Mouse (Mus musculus): ENCODE results near the gene Btbd3. TPM values are rescaled to one million over a fixed set of nuclear protein-coding genes. Genes with fewer than 3 reads are reported as not detected.

Gene Btbd3
- polyA plus RNA-seq, 1 experiment from 2014 or later = 1.5 TPM

GRCm38 (mm10) chr2:138262885-138263284 is 6.5 kb downstream of the Btbd3 start:
- H3K27me3 ChIP-seq = no peaks in the 10 kb centered on the region

DNA sequence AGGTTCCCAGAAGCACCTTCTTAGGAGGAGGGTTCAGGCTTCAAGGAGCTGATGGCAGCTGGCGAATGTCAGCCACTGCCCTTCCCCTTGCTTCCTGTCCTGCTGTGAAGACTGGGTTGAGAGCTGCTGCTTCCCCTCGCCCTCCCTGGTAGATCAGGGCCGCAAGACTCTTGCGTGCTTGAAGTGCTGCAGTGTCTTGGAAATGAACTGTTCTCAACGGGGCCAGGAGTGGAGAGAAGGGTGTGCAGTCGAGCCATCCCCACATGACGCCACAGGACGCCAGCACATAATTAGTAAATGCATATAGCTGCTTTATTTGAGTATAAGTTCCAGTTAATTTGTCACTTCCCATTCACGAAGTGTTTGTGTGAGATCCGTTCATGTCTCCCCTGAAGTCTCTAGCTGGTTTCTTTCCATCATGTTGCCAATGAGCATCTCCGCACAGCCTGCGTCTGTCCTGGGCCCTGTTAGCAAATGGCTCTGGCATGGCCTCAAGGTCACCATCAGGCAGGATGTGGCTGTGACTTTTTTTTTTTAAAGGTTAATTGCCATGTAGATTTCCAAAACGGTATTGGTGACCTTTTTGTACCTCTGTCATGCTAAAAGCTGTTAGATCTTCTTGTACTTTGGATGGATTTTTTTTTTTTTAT is 9.1 kb downstream of the Btbd3 start:
- H3K4me1 ChIP-seq (replicated peaks) = peaks cover 30% of the 10 kb centered on the region
- no peak overlapping the region for H3K9ac ChIP-seq
- no peak overlapping the region for H3K4me2 ChIP-seq
- H3K4me3 ChIP-seq (replicated peaks) = no peak overlapping the region
- no peak for ATAC-seq (ENCODE audit: insufficient read depth)
- no peaks in the 10 kb centered on the region for H3K36me3 ChIP-seq (replicated peaks)
- H3K27me3 ChIP-seq = no peaks in the 10 kb centered on the region
- H3K9me3 ChIP-seq (replicated peaks) = no peaks in the 10 kb centered on the region
- no peak overlapping the region for H3K27ac ChIP-seq (replicated peaks)
- 16% methylated on average over 13 of the region's 13 CpGs for WGBS (ENCODE audit: insufficient replicate concordance)

More at GRCm38 (mm10) chr2:138262885-138263284, 6.5 kb downstream of the Btbd3 start:
- H3K4me3 ChIP-seq (replicated peaks) = no peak overlapping the region
- H3K4me1 ChIP-seq (replicated peaks) = peaks cover 31% of the 10 kb centered on the region
- H3K9me3 ChIP-seq (replicated peaks) = no peaks in the 10 kb centered on the region
- no peak overlapping the region for H3K27ac ChIP-seq (replicated peaks)
- H3K9ac ChIP-seq = no peak overlapping the region
- ATAC-seq (ENCODE audit: insufficient read depth) = no peak
- no peak overlapping the region for H3K4me2 ChIP-seq
- no peaks in the 10 kb centered on the region for H3K36me3 ChIP-seq (replicated peaks)
- WGBS (ENCODE audit: insufficient replicate concordance) = 47% methylated on average over 11 of the region's 11 CpGs

DNA sequence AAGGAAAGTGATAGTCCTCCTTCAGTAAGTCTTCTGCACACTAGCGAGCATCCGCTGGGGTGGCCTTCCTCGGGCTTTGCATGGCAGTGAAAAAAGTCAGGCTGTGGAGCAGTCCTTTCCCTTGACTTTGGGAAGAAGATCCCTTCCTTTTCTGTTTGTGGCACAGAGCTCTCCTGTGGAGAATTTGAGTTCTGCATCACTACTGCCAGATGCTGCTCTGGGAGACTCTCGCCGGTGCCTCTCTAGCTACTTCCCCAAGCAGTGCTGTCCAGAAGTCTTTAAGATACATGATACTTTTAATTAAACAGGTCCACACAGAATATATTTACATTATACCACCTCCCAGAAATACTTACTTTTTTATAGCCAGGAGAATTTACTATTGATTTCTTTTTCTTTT is 10.3 kb downstream of the Btbd3 start:
- Histone ChIP-seq H3K4me3 (replicated peaks) (no peak overlapping the region), H3K9ac (no peak overlapping the region), H3K9me3 (replicated peaks) (no peaks in the 10 kb centered on the region), H3K4me1 (replicated peaks) (peaks cover 30% of the 10 kb centered on the region), H3K4me2 (no peak overlapping the region), H3K36me3 (replicated peaks) (no peaks in the 10 kb centered on the region), H3K27me3 (no peaks in the 10 kb centered on the region), H3K27ac (replicated peaks) (no peak overlapping the region)
- ATAC-seq (ENCODE audit: insufficient read depth) = no peak
- 47% methylated on average over 5 of the region's 5 CpGs for WGBS (ENCODE audit: insufficient replicate concordance)

GRCm38 (mm10) chr2:138267852-138268513 is 11.6 kb downstream of the Btbd3 start:
- no peaks in the 10 kb centered on the region for H3K27me3 ChIP-seq
- WGBS (ENCODE audit: insufficient replicate concordance) = 45% methylated on average over 4 of the region's 4 CpGs
- peaks cover 24% of the 10 kb centered on the region for H3K4me1 ChIP-seq (replicated peaks)
- H3K36me3 ChIP-seq (replicated peaks) = no peaks in the 10 kb centered on the region
- ATAC-seq (ENCODE audit: insufficient read depth) = peak; percentile 47
- 0 out of 2 replicates have a peak overlapping the region, but pooled peaks have one; percentile 2 for H3K4me2 ChIP-seq
- H3K4me3 ChIP-seq (replicated peaks) = no peak overlapping the region
- H3K27ac ChIP-seq (replicated peaks) = no peak overlapping the region
- H3K9me3 ChIP-seq (replicated peaks) = no peaks in the 10 kb centered on the region
- no peak overlapping the region for H3K9ac ChIP-seq

DNA sequence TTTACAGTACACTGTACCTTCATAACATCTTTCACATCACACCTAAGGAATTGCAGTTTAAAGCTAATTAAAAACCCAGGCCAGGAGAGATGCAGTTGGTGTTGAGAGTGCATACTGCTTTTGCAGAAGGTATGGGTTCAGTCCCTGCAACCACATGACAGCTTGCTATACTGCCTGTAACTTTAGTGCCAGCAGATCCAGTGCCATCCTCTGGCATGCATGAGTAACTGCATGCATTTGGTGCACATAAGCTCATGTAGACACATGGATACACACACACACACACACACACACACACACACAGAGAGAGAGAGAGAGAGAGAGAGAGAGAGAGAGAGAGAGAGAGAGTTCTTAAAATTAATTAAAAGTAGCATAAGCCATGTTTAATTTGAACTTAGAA is 13.0 kb downstream of the Btbd3 start:
- Histone ChIP-seq H3K27ac (replicated peaks) (no peak overlapping the region), H3K27me3 (no peaks in the 10 kb centered on the region), H3K4me3 (replicated peaks) (no peak overlapping the region), H3K9ac (no peak overlapping the region), H3K4me2 (no peak overlapping the region), H3K9me3 (replicated peaks) (no peaks in the 10 kb centered on the region), H3K4me1 (replicated peaks) (peaks cover 25% of the 10 kb centered on the region), H3K36me3 (replicated peaks) (no peaks in the 10 kb centered on the region)
- no peak for ATAC-seq (ENCODE audit: insufficient read depth)

- H3K4me2 ChIP-seq = no peak overlapping the region
- H3K4me1 ChIP-seq (replicated peaks) = 0 out of 2 replicates have a peak, but pooled peaks cover 5% of the 10 kb centered on the region
- no peak overlapping the region for H3K4me3 ChIP-seq (replicated peaks)
- H3K27ac ChIP-seq (replicated peaks) = no peak overlapping the region
- no peak overlapping the region for H3K9ac ChIP-seq
- 65% methylated on average over 9 of the region's 9 CpGs for WGBS (ENCODE audit: insufficient replicate concordance)
- no peaks in the 10 kb centered on the region for H3K27me3 ChIP-seq
- H3K9me3 ChIP-seq (replicated peaks) = no peaks in the 10 kb centered on the region
- ATAC-seq (ENCODE audit: insufficient read depth) = no peak
- H3K36me3 ChIP-seq (replicated peaks) = no peaks in the 10 kb centered on the region
These were observed 17.2 kb downstream of the Btbd3 start for GRCm38 (mm10) chr2:138273404-138274073.

DNA sequence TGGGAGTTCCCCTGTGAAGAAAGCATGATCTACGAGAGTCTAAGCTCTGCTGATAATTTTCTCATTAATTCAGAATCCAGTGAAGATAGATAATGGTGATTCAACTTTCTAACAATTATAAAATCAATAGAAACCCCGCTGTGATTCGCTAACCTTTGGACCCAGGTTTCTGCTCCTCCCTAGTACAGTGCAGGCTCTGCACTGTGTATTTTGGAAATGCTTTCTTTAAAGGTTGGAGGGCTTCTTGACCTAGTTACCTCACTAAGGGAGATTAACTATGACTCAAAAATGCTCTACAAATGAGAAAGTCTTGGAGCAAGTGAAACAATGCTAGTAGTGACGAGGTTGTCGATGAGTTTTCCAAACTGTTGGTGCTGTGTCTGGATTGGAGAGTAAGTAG is 17.7 kb downstream of the Btbd3 start:
- H3K4me1 ChIP-seq (replicated peaks) = peaks cover 5% of the 10 kb centered on the region; the same call in 1 of the 2 replicates
- 61% methylated on average over 5 of the region's 5 CpGs for WGBS (ENCODE audit: insufficient replicate concordance)
- no peaks in the 10 kb centered on the region for H3K9me3 ChIP-seq (replicated peaks)
- no peaks in the 10 kb centered on the region for H3K36me3 ChIP-seq (replicated peaks)
- no peak overlapping the region for H3K4me3 ChIP-seq (replicated peaks)
- no peak overlapping the region for H3K9ac ChIP-seq
- ATAC-seq (ENCODE audit: insufficient read depth) = peak; percentile 44; the same call in 1 of the 2 replicates
- no peaks in the 10 kb centered on the region for H3K27me3 ChIP-seq
- H3K4me2 ChIP-seq = no peak overlapping the region; the same call in 1 of the 2 replicates
- no peak overlapping the region for H3K27ac ChIP-seq (replicated peaks)

- no peak overlapping the region for H3K9ac ChIP-seq
- H3K4me2 ChIP-seq = peak overlapping the region; percentile 39
- ATAC-seq (ENCODE audit: insufficient read depth) = peak; percentile 57; the same call in 1 of the 2 replicates
- no peaks in the 10 kb centered on the region for H3K36me3 ChIP-seq (replicated peaks)
- no peaks in the 10 kb centered on the region for H3K9me3 ChIP-seq (replicated peaks)
- H3K4me1 ChIP-seq (replicated peaks) = peaks cover 5% of the 10 kb centered on the region; the same call in 1 of the 2 replicates
- peak overlapping the region; percentile 30 for H3K4me3 ChIP-seq (replicated peaks)
- 35% methylated on average over 17 of the region's 17 CpGs for WGBS (ENCODE audit: insufficient replicate concordance)
- no peak overlapping the region for H3K27ac ChIP-seq (replicated peaks)
- H3K27me3 ChIP-seq = no peaks in the 10 kb centered on the region
These were observed 21.7 kb downstream of the Btbd3 start for GRCm38 (mm10) chr2:138277842-138278691.

- no peak overlapping the region for H3K27ac ChIP-seq (replicated peaks)
- WGBS (ENCODE audit: insufficient replicate concordance) = 72% methylated on average over 15 of the region's 15 CpGs
- no peaks in the 10 kb centered on the region for H3K36me3 ChIP-seq (replicated peaks)
- no peaks in the 10 kb centered on the region for H3K9me3 ChIP-seq (replicated peaks)
- H3K4me1 ChIP-seq (replicated peaks) = no peaks in the 10 kb centered on the region; the same call in 1 of the 2 replicates
- no peak overlapping the region for H3K9ac ChIP-seq
- H3K4me2 ChIP-seq = peak overlapping the region; percentile 39
- H3K4me3 ChIP-seq (replicated peaks) = peak overlapping the region; percentile 30
- H3K27me3 ChIP-seq = no peaks in the 10 kb centered on the region
- no peak for ATAC-seq (ENCODE audit: insufficient read depth)
These were observed 22.7 kb downstream of the Btbd3 start for GRCm38 (mm10) chr2:138278853-138279640.

DNA sequence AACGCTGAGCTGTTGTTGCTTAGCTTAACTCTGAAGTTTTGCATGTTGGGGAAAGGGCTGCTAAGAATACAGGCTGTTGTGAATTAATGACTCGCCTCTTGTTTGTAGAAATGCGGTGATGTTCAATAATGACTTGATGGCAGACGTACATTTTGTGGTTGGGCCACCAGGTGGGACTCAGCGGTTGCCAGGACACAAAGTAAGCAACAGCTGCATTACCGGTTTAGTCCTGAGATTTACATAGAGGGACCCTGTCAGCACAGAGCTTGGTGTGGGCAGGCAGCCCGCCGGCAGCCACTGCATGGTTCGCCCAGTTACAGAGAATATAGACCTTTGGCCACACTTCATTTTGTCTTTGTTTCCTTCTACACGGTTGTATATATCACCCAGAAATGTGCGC is 23.3 kb downstream of the Btbd3 start:
- no peak overlapping the region for H3K4me2 ChIP-seq
- no peaks in the 10 kb centered on the region for H3K36me3 ChIP-seq (replicated peaks)
- no peak overlapping the region for H3K9ac ChIP-seq
- 64% methylated on average over 11 of the region's 11 CpGs for WGBS (ENCODE audit: insufficient replicate concordance)
- no peak overlapping the region for H3K4me3 ChIP-seq (replicated peaks)
- no peak for ATAC-seq (ENCODE audit: insufficient read depth)
- no peaks in the 10 kb centered on the region for H3K27me3 ChIP-seq
- no peaks in the 10 kb centered on the region for H3K9me3 ChIP-seq (replicated peaks)
- no peak overlapping the region for H3K27ac ChIP-seq (replicated peaks)
- no peaks in the 10 kb centered on the region; the same call in 1 of the 2 replicates for H3K4me1 ChIP-seq (replicated peaks)
